Mouse (Mus musculus): ENCODE results near the gene Dpy19l3. TPM values are rescaled to one million over a fixed set of nuclear protein-coding genes. Genes with fewer than 3 reads are reported as not detected.

Gene Dpy19l3
- polyA plus RNA-seq, 1 experiment from 2014 or later: 6.6 TPM

DNA sequence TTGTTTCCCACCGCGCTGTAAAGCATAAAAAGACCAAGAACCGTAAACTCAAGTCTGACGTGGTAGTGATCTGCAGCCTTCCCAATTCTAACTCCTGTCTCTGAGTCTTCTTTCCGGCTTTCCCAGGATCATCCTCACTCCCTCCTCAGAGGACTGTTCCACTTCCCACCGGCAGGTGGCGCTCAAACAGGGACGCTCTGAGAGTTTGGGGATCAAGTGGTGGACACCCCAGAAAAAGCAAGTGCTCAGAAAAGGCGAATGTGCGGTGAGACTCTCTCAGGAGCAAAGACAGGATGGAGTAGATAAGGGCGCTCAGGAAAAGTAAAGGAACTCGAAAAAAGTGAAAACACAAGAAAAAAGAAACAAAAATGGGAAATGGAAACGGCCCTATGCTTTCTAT lies 67.5 kb downstream of the Dpy19l3 start:
- Histone ChIP-seq H3K4me1 (replicated peaks) (peaks cover 18% of the 10 kb centered on the region), H3K4me2 (peak overlapping the region; percentile 43), H3K4me3 (replicated peaks) (peak overlapping the region; percentile 5; the same call in 1 of the 2 replicates), H3K9me3 (replicated peaks) (no peaks in the 10 kb centered on the region), H3K9ac (no peak overlapping the region), H3K27ac (no peak overlapping the region), H3K27me3 (no peaks in the 10 kb centered on the region), H3K36me3 (peaks cover 5% of the 10 kb centered on the region; the same call in 1 of the 2 replicates)
- no peak for ATAC-seq (ENCODE audit: low read depth)
- 21% methylated on average over 13 of the region's 13 CpGs for WGBS (ENCODE audit: insufficient replicate concordance)
- DNase-seq: peak; percentile 19

DNA sequence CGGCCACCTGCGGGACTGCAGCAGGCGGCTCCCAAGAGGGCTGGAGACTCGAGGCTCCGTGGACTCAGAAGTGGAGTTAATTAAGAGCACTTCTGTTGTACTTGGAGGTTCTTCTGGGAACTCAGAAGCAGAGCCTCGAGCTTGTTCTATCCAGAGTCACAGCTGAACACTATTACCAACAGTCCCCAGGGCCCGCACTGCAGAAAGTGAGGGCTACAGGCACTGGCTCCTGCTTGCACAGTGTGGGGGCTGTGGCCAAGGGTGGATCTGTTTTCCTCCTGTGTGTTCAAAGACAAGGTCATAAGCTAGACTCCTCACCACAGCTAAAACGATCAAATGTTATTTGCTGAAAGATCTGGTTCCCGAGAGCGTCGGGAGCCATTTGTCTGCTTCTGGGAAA lies 68.0 kb downstream of the Dpy19l3 start:
- Histone ChIP-seq H3K4me3 (replicated peaks) (no peak overlapping the region), H3K27me3 (no peaks in the 10 kb centered on the region), H3K36me3 (peaks cover 5% of the 10 kb centered on the region; the same call in 1 of the 2 replicates), H3K9me3 (replicated peaks) (no peaks in the 10 kb centered on the region), H3K27ac (no peak overlapping the region), H3K9ac (no peak overlapping the region), H3K4me2 (peak overlapping the region; percentile 43), H3K4me1 (replicated peaks) (peaks cover 18% of the 10 kb centered on the region)
- WGBS (ENCODE audit: insufficient replicate concordance): 47% methylated on average over 11 of the region's 11 CpGs
- DNase-seq (no peak), ATAC-seq (ENCODE audit: low read depth) (no peak)

DNA sequence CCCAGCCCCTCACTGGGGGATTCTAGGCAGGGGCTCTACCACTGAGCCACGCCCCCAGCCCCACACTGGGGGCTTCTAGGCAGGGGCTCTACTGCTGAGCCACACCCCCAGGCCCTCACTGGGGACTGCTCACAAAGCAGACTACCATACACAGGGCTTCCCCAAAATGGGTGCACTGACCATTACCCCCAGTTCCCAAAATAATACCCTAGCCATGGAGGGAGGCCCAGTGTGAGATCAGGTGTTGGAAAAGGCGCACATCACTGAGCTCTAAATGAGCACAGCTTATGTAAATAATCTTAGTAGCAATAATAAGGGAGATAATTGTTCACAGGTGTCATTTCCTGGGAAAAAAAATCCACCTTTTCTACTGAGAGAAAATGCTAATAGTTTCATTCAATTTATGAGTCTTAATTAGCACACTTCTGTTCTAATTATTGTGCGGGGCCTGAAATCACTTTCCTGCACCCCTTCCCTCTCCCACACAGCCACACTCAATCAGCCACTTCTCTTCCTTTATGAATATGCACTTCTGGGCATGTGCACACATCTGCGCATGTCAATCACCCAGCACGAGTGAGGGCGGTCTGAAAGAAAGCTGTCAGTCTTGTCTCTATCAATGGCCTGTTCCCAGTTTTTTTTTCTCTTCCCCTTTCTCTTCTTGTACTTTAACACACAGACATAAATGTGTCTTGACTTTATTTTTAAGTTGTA lies 70.7 kb downstream of the Dpy19l3 start:
- H3K27me3 ChIP-seq: no peaks in the 10 kb centered on the region
- no peak overlapping the region for H3K27ac ChIP-seq
- no peaks in the 10 kb centered on the region for H3K9me3 ChIP-seq (replicated peaks)
- no peak overlapping the region for H3K4me2 ChIP-seq
- no peak overlapping the region for H3K4me3 ChIP-seq (replicated peaks)
- 61% methylated on average over 6 of the region's 6 CpGs for WGBS (ENCODE audit: insufficient replicate concordance)
- no peak for ATAC-seq (ENCODE audit: low read depth)
- DNase-seq: no peak
- H3K36me3 ChIP-seq: no peaks in the 10 kb centered on the region
- H3K4me1 ChIP-seq (replicated peaks): peaks cover 18% of the 10 kb centered on the region
- H3K9ac ChIP-seq: no peak overlapping the region

GRCm38 (mm10) chr7:35681559-35681958 lies 72.7 kb downstream of the Dpy19l3 start:
- H3K36me3 ChIP-seq: no peaks in the 10 kb centered on the region
- ATAC-seq (ENCODE audit: low read depth) (no peak), DNase-seq (no peak)
- WGBS (ENCODE audit: insufficient replicate concordance): 61% methylated on average over 3 of the region's 3 CpGs
- no peak overlapping the region for H3K4me3 ChIP-seq (replicated peaks)
- H3K27me3 ChIP-seq: no peaks in the 10 kb centered on the region
- H3K9ac ChIP-seq: no peak overlapping the region
- no peak overlapping the region for H3K4me2 ChIP-seq
- H3K4me1 ChIP-seq (replicated peaks): peaks cover 6% of the 10 kb centered on the region; the same call in 1 of the 2 replicates
- H3K9me3 ChIP-seq (replicated peaks): no peaks in the 10 kb centered on the region
- H3K27ac ChIP-seq: no peak overlapping the region

GRCm38 (mm10) chr7:35678976-35679375 lies 75.3 kb downstream of the Dpy19l3 start:
- no peak for DNase-seq
- Histone ChIP-seq H3K9ac (no peak overlapping the region), H3K4me3 (replicated peaks) (no peak overlapping the region), H3K4me1 (replicated peaks) (no peaks in the 10 kb centered on the region), H3K4me2 (no peak overlapping the region), H3K27me3 (no peaks in the 10 kb centered on the region), H3K36me3 (no peaks in the 10 kb centered on the region), H3K9me3 (replicated peaks) (no peaks in the 10 kb centered on the region), H3K27ac (no peak overlapping the region)
- 70% methylated on average over 4 of the region's 4 CpGs for WGBS (ENCODE audit: insufficient replicate concordance)
- ATAC-seq (ENCODE audit: low read depth): no peak

GRCm38 (mm10) chr7:35668066-35669041 lies 85.9 kb downstream of the Dpy19l3 start:
- Histone ChIP-seq H3K4me2 (no peak overlapping the region), H3K9ac (no peak overlapping the region), H3K4me3 (replicated peaks) (no peak overlapping the region), H3K4me1 (replicated peaks) (no peaks in the 10 kb centered on the region), H3K27ac (no peak overlapping the region), H3K9me3 (replicated peaks) (no peaks in the 10 kb centered on the region), H3K27me3 (no peaks in the 10 kb centered on the region), H3K36me3 (no peaks in the 10 kb centered on the region)
- ATAC-seq (ENCODE audit: low read depth) (no peak), DNase-seq (no peak)
- WGBS (ENCODE audit: insufficient replicate concordance): 60% methylated on average over 18 of the region's 18 CpGs

DNA sequence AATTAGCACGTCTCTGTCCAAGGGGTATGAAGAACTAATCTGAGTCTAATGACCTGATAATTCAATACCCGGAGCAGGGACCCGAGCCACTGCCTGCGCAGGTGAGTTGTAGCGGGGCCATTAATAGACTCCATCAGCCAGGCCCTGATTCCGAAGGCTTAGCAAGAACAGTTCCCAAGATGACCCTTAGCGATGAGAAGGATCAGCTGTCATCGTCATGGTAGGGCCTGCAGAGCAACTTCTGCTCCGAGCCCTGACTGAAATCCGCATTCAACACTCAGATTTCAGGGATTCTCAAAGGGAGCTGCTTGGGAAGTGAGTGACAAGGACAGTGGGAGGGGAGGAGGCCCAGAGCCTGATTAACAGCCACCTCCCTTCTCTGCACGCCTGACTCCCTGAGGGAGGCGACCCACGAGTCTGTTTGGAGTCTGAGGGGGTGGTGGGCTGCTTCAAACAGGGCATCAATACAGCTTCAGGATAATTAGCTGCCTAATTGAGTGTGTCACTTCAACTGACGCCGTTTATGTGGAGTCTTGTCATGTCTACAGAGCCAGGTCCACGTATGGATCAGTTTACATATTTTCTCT lies 90.4 kb downstream of the Dpy19l3 start:
- ATAC-seq (ENCODE audit: low read depth) (no peak), DNase-seq (no peak)
- Histone ChIP-seq H3K4me2 (no peak overlapping the region), H3K4me1 (replicated peaks) (no peaks in the 10 kb centered on the region), H3K27me3 (no peaks in the 10 kb centered on the region), H3K9ac (no peak overlapping the region), H3K36me3 (no peaks in the 10 kb centered on the region), H3K9me3 (replicated peaks) (no peaks in the 10 kb centered on the region), H3K4me3 (replicated peaks) (no peak overlapping the region), H3K27ac (no peak overlapping the region)
- WGBS (ENCODE audit: insufficient replicate concordance): 67% methylated on average over 16 of the region's 16 CpGs

DNA sequence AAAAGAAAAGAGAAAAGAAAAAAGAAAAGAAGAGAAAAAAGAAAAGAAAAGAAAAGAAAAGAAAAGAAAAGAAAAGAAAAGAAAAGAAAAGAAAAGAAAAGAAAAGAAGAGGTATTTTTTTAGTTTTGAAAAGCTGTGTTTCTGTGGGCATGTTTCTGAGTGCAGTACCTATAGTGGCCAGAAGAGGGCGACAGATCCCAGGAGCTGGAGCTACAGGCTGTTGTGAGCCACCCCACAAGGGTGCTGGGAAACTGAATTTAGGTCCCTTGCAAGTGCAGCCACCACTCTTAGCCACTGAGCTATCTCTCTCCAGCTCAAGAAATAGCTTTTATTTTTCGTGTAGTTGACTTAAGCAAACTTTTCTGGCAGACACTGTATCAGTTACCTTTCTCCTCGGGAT lies 95.1 kb downstream of the Dpy19l3 start:
- Histone ChIP-seq H3K9me3 (replicated peaks) (no peaks in the 10 kb centered on the region), H3K27ac (no peak overlapping the region), H3K4me3 (replicated peaks) (no peak overlapping the region), H3K36me3 (no peaks in the 10 kb centered on the region), H3K9ac (no peak overlapping the region), H3K4me1 (replicated peaks) (no peaks in the 10 kb centered on the region), H3K4me2 (no peak overlapping the region), H3K27me3 (no peaks in the 10 kb centered on the region)
- 37% methylated on average over 3 of the region's 3 CpGs for WGBS (ENCODE audit: insufficient replicate concordance)
- no peak for ATAC-seq (ENCODE audit: low read depth)
- peak; percentile 25 for DNase-seq

DNA sequence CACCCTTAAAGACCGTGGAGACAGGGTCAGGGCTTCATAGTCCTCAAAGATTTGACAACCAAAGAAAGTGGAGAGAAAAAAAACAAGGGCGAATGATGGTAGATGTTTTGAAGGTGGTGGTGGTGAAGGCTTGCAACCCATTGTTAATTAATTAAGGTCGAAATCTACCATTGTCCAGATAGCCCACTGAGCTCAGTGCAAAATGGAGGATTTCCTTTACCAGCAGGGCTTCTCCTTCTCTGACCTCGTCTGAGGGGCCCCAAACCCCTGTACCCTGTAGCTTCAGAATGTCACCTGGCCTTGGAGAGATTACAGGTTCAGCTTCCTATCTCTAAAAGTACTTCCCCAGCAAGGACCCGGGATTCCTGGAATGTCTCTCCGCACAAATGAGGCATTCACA lies 96.4 kb downstream of the Dpy19l3 start:
- no peaks in the 10 kb centered on the region for H3K27me3 ChIP-seq

GRCm38 (mm10) chr7:35651583-35652270 lies 102.5 kb downstream of the Dpy19l3 start:
- H3K9me3 ChIP-seq (replicated peaks): no peaks in the 10 kb centered on the region
- H3K4me2 ChIP-seq: no peak overlapping the region
- H3K9ac ChIP-seq: no peak overlapping the region
- ATAC-seq (ENCODE audit: low read depth) (no peak), DNase-seq (no peak)
- H3K36me3 ChIP-seq: no peaks in the 10 kb centered on the region
- H3K4me1 ChIP-seq (replicated peaks): peaks cover 23% of the 10 kb centered on the region
- no peaks in the 10 kb centered on the region for H3K27me3 ChIP-seq
- 64% methylated on average over 10 of the region's 10 CpGs for WGBS (ENCODE audit: insufficient replicate concordance)
- H3K27ac ChIP-seq: no peak overlapping the region
- H3K4me3 ChIP-seq (replicated peaks): no peak overlapping the region

More for the DNA sequence above, 96.4 kb downstream of the Dpy19l3 start:
- WGBS (ENCODE audit: insufficient replicate concordance): 33% methylated on average over 6 of the region's 6 CpGs
- H3K27ac ChIP-seq: no peak overlapping the region
- ATAC-seq (ENCODE audit: low read depth): no peak
- H3K9me3 ChIP-seq (replicated peaks): no peaks in the 10 kb centered on the region
- DNase-seq: no peak
- H3K4me3 ChIP-seq (replicated peaks): no peak overlapping the region
- H3K36me3 ChIP-seq: no peaks in the 10 kb centered on the region
- no peak overlapping the region for H3K9ac ChIP-seq
- no peak overlapping the region for H3K4me2 ChIP-seq
- no peaks in the 10 kb centered on the region for H3K4me1 ChIP-seq (replicated peaks)
